Mouse (Mus musculus): Measurements from ENCODE around the gene Ms4a7. TPM values are rescaled to one million over a fixed set of nuclear protein-coding genes. Genes with fewer than 3 reads are reported as not detected.

Ms4a7 gene
- polyA plus RNA-seq (2012; rRNA removed): 4.6 and 5.7 TPM in 2 replicates
- polyA plus RNA-seq (2014; fragmentation: Nextera tagmentation; extraction: Ambion mirVana): 11.2 and 12.3 TPM in 2 replicates

- ATAC-seq (ENCODE audit: low FRiP score, low read depth) (no peak), DNase-seq (ENCODE audit: low spot score) (no peak)
- H3K27ac ChIP-seq (replicated peaks; ENCODE audit: low read depth, low read length): no peak within 1 kb of the TSS
- H3K4me1 ChIP-seq (ENCODE audit: control insufficient read depth, insufficient read depth, low read length): no peaks in the 10 kb centered on the region
- no peaks in the 10 kb centered on the region for H3K9me3 ChIP-seq (ENCODE audit: control insufficient read depth, low read length)
- H3K4me3 ChIP-seq (replicated peaks; ENCODE audit: low read length): no peak within 1 kb of the TSS
- 78% methylated on average over 6 of the region's 6 CpGs for WGBS
- H3K4me2 ChIP-seq (replicated peaks; ENCODE audit: low read depth, low read length, severe bottlenecking): no peak within 1 kb of the TSS
- no peaks in the 10 kb centered on the region for H3K27me3 ChIP-seq (ENCODE audit: control insufficient read depth, insufficient read depth, low read length)
- no peak for TF ChIP-seq POLR2A (IDR thresholded peaks at IDR 0.05; ENCODE audit: borderline replicate concordance, extremely low read depth, insufficient read depth, insufficient read length)
- H3K36me3 ChIP-seq (ENCODE audit: control insufficient read depth, insufficient read depth, low read length): no peaks in the 10 kb centered on the region
- no peak within 1 kb of the TSS for H3K9ac ChIP-seq (ENCODE audit: low read depth, low read length, severe bottlenecking)
Measured at GRCm38 (mm10) chr19:11335932-11336331, at the start of gene Ms4a7. Ms4a7 (minus strand) TSS chr19:11336146.

DNA sequence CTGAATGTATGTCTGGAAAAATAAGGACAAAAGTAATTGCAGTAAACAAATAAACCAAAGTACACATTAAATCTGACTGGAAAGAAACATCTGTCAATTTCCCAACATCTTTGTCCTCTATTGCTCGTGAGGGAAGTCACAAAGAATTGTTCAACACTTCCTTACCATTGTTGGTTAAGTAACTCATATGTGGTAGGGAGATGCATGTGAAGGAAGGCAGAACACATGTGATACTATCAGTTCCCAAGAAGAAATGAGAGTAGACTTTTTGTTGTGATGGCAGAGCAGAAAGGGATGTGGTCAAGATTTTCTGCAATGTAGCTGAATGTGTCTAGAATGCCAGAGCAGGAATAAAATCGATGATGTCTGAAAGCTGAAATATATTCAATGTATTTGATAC is 40.5 kb upstream of the Ms4a7 start:
- Histone ChIP-seq H3K4me1 (ENCODE audit: control insufficient read depth, insufficient read depth, low read length) (no peaks in the 10 kb centered on the region), H3K27ac (replicated peaks; ENCODE audit: low read depth, low read length) (no peak overlapping the region), H3K4me2 (replicated peaks; ENCODE audit: low read depth, low read length, severe bottlenecking) (no peak overlapping the region), H3K4me3 (replicated peaks; ENCODE audit: low read length) (no peak overlapping the region), H3K27me3 (ENCODE audit: control insufficient read depth, insufficient read depth, low read length) (no peaks in the 10 kb centered on the region), H3K36me3 (ENCODE audit: control insufficient read depth, insufficient read depth, low read length) (no peaks in the 10 kb centered on the region), H3K9me3 (ENCODE audit: control insufficient read depth, low read length) (no peaks in the 10 kb centered on the region), H3K9ac (ENCODE audit: low read depth, low read length, severe bottlenecking) (no peak overlapping the region)
- ATAC-seq (ENCODE audit: low FRiP score, low read depth) (no peak), DNase-seq (ENCODE audit: low spot score) (no peak)
- no peak for TF ChIP-seq POLR2A (IDR thresholded peaks at IDR 0.05; ENCODE audit: borderline replicate concordance, extremely low read depth, insufficient read depth, insufficient read length)
- WGBS: 83% methylated on average over 2 of the region's 2 CpGs

GRCm38 (mm10) chr19:11375273-11375672 is 39.3 kb upstream of the Ms4a7 start, which contains the start of gene Ms4a4a:
Ms4a4a (plus strand) TSS chr19:11375523.
- ATAC-seq (ENCODE audit: low FRiP score, low read depth) (no peak), DNase-seq (ENCODE audit: low spot score) (no peak)
- H3K4me2 ChIP-seq (replicated peaks; ENCODE audit: low read depth, low read length, severe bottlenecking): no peak within 1 kb of the TSS
- no peaks in the 10 kb centered on the region for H3K27me3 ChIP-seq (ENCODE audit: control insufficient read depth, insufficient read depth, low read length)
- H3K9ac ChIP-seq (ENCODE audit: low read depth, low read length, severe bottlenecking): no peak within 1 kb of the TSS
- no peaks in the 10 kb centered on the region for H3K36me3 ChIP-seq (ENCODE audit: control insufficient read depth, insufficient read depth, low read length)
- H3K4me1 ChIP-seq (ENCODE audit: control insufficient read depth, insufficient read depth, low read length): no peaks in the 10 kb centered on the region
- no peak within 1 kb of the TSS for H3K4me3 ChIP-seq (replicated peaks; ENCODE audit: low read length)
- H3K27ac ChIP-seq (replicated peaks; ENCODE audit: low read depth, low read length): no peak within 1 kb of the TSS
- no peak for TF ChIP-seq POLR2A (IDR thresholded peaks at IDR 0.05; ENCODE audit: borderline replicate concordance, extremely low read depth, insufficient read depth, insufficient read length)
- WGBS: 85% methylated on average over 2 of the region's 2 CpGs
- H3K9me3 ChIP-seq (ENCODE audit: control insufficient read depth, low read length): no peaks in the 10 kb centered on the region

- H3K9ac ChIP-seq (ENCODE audit: low read depth, low read length, severe bottlenecking): no peak overlapping the region
- DNase-seq (ENCODE audit: low spot score): no peak
- no peaks in the 10 kb centered on the region for H3K4me1 ChIP-seq (ENCODE audit: control insufficient read depth, insufficient read depth, low read length)
- no peaks in the 10 kb centered on the region for H3K36me3 ChIP-seq (ENCODE audit: control insufficient read depth, insufficient read depth, low read length)
- no peak overlapping the region for H3K4me2 ChIP-seq (replicated peaks; ENCODE audit: low read depth, low read length, severe bottlenecking)
- H3K27ac ChIP-seq (replicated peaks; ENCODE audit: low read depth, low read length): no peak overlapping the region
- no peak for ATAC-seq (ENCODE audit: low FRiP score, low read depth)
- TF ChIP-seq POLR2A (IDR thresholded peaks at IDR 0.05; ENCODE audit: borderline replicate concordance, extremely low read depth, insufficient read depth, insufficient read length): no peak
- H3K9me3 ChIP-seq (ENCODE audit: control insufficient read depth, low read length): no peaks in the 10 kb centered on the region
- no peaks in the 10 kb centered on the region for H3K27me3 ChIP-seq (ENCODE audit: control insufficient read depth, insufficient read depth, low read length)
- H3K4me3 ChIP-seq (replicated peaks; ENCODE audit: low read length): no peak overlapping the region
Measured at GRCm38 (mm10) chr19:11371181-11371580, 35.2 kb upstream of the Ms4a7 start.

DNA sequence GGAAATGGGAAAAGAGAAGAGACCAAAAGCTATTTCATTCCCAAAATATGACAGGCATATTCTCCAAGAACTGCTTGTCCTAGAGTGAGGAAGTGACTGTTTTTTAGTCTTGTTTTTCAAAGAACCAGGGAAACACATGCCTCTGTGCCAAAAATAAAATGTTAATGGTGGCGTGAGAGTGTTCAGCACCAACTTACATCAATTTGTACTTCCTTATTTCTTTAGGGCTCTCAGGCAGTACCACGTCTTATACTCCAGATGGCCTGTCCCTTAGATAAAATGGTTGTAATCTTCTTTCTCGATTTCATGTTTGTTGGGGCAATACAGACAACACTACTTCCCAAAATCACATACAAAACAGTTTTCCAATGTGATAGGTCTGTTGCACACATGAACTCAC is 32.4 kb upstream of the Ms4a7 start:
- Histone ChIP-seq H3K36me3 (ENCODE audit: control insufficient read depth, insufficient read depth, low read length) (no peaks in the 10 kb centered on the region), H3K27me3 (ENCODE audit: control insufficient read depth, insufficient read depth, low read length) (no peaks in the 10 kb centered on the region), H3K4me3 (replicated peaks; ENCODE audit: low read length) (no peak overlapping the region), H3K9ac (ENCODE audit: low read depth, low read length, severe bottlenecking) (no peak overlapping the region), H3K4me2 (replicated peaks; ENCODE audit: low read depth, low read length, severe bottlenecking) (no peak overlapping the region), H3K4me1 (ENCODE audit: control insufficient read depth, insufficient read depth, low read length) (no peaks in the 10 kb centered on the region), H3K27ac (replicated peaks; ENCODE audit: low read depth, low read length) (no peak overlapping the region), H3K9me3 (ENCODE audit: control insufficient read depth, low read length) (no peaks in the 10 kb centered on the region)
- DNase-seq (ENCODE audit: low spot score) (no peak), ATAC-seq (ENCODE audit: low FRiP score, low read depth) (no peak)
- no peak for TF ChIP-seq POLR2A (IDR thresholded peaks at IDR 0.05; ENCODE audit: borderline replicate concordance, extremely low read depth, insufficient read depth, insufficient read length)
- WGBS: 74% methylated on average over 3 of the region's 3 CpGs

- Histone ChIP-seq H3K4me2 (replicated peaks; ENCODE audit: low read depth, low read length, severe bottlenecking) (no peak overlapping the region), H3K27ac (replicated peaks; ENCODE audit: low read depth, low read length) (no peak overlapping the region), H3K4me1 (ENCODE audit: control insufficient read depth, insufficient read depth, low read length) (no peaks in the 10 kb centered on the region), H3K9me3 (ENCODE audit: control insufficient read depth, low read length) (no peaks in the 10 kb centered on the region), H3K27me3 (ENCODE audit: control insufficient read depth, insufficient read depth, low read length) (no peaks in the 10 kb centered on the region), H3K4me3 (replicated peaks; ENCODE audit: low read length) (no peak overlapping the region), H3K9ac (ENCODE audit: low read depth, low read length, severe bottlenecking) (no peak overlapping the region), H3K36me3 (ENCODE audit: control insufficient read depth, insufficient read depth, low read length) (no peaks in the 10 kb centered on the region)
- DNase-seq (ENCODE audit: low spot score) (no peak), ATAC-seq (ENCODE audit: low FRiP score, low read depth) (no peak)
- TF ChIP-seq POLR2A (IDR thresholded peaks at IDR 0.05; ENCODE audit: borderline replicate concordance, extremely low read depth, insufficient read depth, insufficient read length): no peak
Measured at GRCm38 (mm10) chr19:11362002-11362401, 26.1 kb upstream of the Ms4a7 start.

All from limb, embryonic 14.5 days (tissue).